Mouse (Mus musculus) ES-Bruce4 (cell line): ENCODE measurements around the gene Zscan5b.

Experiments used
- CTCF ChIP-seq: IDR thresholded peaks from one replicate; pipeline ENCODE4 v1.8.1; 2011; ENCODE audit warnings: low read depth, low read length
- POLR2A ChIP-seq: IDR thresholded peaks from one replicate; pipeline ENCODE4 v1.8.1; 2011; ENCODE audit warnings: low read length; ENCODE audit not compliant: insufficient read depth

- TF ChIP-seq POLR2A (no peak), CTCF (peak; percentile 96)
These were observed 27.9 kb upstream of the Zscan5b start for GRCm38 (mm10) chr7:6194129-6194528.
